Mouse (Mus musculus): ENCODE measurements around the gene Rogdi.

Gene Rogdi

DNA sequence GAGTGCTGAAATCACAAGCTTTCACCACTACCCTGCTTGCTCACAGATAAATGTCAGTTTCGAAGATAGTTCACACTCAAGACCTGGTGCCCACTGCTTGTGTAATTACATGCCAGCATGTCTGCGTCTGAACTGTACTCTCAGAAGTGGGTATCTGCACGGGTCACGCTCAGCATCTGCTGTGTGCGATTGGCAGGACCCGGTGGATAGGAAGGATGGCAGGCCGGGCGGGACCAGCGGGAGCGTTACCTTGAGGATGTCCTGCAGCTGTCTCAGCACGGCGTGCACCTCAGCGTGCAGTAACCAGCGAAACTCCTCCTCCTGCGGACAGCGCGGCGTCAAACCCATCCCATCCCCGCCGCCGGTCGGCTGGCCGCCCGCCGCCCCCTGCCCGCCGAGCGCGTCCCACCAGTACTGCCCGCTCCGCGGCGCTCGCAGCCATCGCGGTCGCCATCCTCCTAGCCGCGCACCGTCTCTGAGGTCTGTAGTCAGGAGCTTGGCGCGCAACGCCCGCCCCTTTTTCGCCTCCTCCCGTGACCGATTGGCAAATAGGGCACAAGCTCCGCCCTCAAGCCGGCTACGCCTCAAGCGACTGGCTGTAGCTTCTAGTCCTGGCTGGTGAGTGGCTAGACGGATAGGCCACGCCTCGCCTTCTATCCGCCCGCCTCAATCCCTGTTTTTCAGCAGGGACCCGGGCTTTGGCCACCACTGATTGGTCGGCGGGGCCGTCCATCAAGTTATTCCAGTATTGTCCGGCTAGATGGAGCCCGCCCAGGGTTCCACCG, at the start of gene Rogdi:
TSS of gene Rogdi (minus strand) at position 500 of the 785 bp plus-strand sequence.
- DNase-seq (ENCODE audit: inconsistent age in 2 of 2, low spot score in 1 of 2): peak; percentile 99

DNA sequence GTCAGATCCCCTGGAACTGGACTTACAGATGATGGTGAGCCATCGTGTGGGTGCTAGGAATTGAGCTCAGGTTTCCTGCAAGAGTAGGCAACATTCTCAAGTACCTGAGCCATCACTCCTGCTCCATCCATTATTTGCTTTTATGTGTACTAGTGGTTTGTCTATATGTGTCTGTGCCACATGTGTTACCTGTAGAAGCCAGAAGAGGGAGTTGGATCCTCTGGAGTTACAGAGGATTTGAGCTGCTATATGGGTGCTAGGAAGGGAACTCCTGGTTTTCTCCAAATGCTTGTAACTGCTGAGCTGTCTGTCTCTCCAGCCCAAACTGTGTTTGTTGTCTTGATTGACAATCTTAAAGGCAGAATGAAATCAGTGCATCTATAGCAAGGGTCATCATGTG, 44.8 kb upstream of the Rogdi start:
- peak in 1 of 2 experiments; percentile 52 for DNase-seq (ENCODE audit: inconsistent age in 2 of 2, low spot score in 1 of 2)

DNA sequence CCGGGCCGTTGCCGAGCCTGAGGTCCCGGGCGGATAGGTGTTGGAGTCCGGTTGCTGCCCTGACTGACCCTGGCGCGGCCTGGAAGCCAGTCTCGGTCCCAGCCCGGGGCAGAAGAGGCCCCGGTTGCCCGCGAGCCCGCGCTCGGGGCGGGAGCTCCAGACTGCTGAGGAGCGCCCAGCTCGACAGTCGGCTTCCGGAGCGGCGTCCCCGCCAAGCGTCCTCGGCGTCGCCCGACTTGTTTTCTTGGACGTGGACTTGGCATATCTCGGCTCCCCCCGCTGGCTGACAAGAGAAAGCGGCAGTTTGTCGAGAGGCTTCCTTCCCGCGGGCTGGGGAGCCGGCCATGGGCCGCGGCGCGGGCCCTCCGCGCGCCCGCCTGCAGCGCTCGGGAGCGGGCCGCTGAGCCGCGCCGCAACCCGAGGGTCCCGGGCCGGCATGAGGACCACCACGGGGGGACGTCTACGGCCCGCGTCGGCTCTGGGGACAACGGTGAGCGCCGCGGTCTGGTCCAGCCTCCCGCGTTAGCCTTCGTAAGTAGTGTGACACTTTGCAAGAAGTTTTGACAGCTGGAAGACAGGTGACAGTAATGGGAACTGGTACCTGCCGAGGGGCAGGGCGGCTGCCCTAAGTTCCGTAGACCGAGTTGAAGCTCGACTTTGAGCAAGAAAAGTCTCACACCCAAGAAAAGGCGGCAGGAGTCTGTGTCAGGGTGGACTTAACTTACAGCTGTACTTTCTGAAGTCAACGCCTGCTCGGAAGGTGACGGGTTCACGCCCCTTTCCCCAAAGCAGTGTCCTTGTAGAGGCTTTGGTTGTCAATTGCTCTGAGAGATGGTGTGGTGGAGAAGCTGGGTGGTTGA, 37.1 kb upstream of the Rogdi start:
- DNase-seq (ENCODE audit: inconsistent age in 2 of 2, low spot score in 1 of 2): peak in 1 of 2 experiments; percentile 85

DNA sequence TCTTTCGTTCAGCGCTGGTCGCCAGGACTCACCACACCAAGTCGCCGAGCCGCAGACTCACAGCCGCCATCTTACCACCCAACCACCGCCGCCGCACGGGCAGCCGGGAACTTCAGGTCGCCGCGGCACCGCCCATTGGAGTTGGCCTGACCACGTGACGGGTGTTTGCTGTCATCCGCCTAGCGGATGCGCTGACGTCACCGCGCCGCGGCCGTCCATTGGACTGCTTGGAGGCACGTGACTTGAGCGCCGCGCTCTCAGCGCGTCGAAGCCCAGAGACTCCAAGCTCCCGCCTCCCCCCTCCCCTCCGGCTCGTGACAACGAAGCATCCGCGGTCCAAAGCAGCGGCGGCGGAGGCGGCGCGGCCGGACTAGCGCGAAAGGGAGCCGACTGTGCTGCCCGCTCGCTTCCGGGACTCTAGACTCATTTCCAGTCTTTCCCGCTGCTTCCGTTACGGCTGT, 36.5 kb upstream of the Rogdi start, which contains the start of the genes Glyr1 and Ubn1:
TSS of gene Glyr1 (minus strand) at position 90 of the 461 bp plus-strand sequence.
TSS of gene Ubn1 (plus strand) at position 284 of the 461 bp plus-strand sequence.
- DNase-seq (ENCODE audit: inconsistent age in 2 of 2, low spot score in 1 of 2): peak; percentile 99 to 100

DNA sequence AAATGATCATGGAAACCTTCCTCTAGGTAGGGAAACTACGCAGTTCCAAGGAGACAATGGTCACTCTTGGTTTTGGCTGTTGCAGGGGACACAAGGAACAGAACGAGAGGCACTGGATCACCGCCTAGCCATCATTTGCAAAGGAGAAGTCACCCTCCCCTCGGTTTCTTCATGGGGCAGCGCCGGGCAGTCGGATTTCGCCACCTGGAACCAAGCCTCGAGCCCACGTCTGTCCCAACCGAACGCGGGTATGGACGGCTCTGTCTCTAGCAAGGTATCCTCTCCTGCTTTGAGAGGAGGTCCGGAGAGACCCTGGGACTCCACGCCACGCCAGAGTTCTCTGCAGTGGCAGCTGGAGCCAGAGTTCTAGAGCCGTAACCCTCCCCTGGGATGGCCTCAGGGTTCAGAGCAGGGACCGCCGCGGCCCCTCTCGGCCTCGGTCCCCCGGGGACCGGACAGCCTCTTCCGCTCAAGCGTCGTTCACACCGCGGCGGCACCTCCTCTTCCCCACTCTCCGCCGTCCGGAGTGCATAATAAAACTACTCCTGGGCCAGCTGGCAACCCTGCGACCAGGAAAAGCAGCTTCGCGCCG, 35.9 kb upstream of the Rogdi start:
- no peak for DNase-seq (ENCODE audit: inconsistent age in 2 of 2, low spot score in 1 of 2)

DNA sequence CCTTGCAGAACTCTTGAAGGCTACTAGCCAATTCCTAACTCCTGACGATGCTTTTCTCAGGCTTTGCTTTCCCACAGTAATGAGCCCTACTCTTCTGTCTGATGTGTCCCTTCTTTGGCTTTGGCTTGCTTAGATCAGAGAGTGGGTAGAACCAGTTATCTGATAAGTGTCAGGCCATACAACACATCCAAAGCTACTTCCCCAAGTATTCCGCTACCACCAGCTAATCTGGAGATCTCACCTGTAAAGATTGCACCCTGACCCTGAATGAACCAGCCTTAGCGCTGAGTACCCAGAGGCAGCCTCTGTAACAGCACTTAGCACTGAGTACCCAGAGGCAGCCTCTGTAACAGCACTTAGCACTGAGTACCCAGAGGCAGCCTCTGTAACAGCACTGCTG, 32.0 kb upstream of the Rogdi start:
- no peak for DNase-seq (ENCODE audit: inconsistent age in 2 of 2, low spot score in 1 of 2)

DNA sequence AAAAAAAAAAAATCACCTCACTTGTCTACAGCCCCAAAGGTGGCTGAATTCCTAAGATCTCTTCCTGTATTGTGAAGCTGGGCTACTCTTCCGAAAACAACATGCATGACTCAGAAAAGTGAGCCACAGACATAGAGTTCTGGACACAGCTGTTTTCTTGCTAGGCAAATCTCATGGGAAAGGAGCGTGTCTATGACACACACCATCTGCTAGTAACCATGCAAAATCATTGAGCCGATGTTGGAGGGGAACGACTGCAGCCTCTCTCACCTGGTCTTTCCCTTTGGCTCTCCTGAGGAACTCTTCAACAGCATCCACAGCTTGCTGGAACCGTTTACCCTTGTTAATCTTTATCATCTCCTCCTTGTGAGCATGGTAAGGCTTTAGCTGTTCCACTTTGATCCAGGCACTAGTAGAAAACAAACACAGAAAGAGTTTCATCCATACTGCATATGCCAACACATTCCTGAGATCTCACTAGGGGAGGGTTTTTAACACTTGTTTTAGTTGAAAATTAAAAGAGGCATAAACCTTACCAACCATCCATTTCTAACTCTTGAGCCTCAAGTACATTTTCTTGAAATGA, 23.4 kb upstream of the Rogdi start:
- no peak for DNase-seq (ENCODE audit: inconsistent age in 2 of 2, low spot score in 1 of 2)

DNA sequence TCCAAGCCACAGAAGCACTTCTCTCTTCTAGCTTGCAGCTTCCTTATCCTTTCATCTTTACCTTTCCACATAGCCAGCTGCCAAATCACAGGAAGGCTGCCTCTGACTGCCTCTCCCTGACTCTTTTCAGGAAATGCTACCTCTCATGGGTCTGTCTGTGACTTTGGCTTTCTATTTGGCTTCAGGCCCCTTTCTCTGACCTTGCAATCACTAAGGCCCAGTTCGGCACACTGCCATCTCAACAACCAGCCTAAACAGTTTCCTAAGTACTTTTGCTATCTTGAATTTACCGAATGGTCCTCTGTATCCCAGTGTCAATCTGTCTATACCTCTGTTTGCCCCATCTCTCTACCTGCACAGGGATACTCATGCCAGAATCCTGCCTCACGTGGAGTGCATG, 22.2 kb upstream of the Rogdi start:
- peak; percentile 45 to 63 for DNase-seq (ENCODE audit: inconsistent age in 2 of 2, low spot score in 1 of 2)

DNA sequence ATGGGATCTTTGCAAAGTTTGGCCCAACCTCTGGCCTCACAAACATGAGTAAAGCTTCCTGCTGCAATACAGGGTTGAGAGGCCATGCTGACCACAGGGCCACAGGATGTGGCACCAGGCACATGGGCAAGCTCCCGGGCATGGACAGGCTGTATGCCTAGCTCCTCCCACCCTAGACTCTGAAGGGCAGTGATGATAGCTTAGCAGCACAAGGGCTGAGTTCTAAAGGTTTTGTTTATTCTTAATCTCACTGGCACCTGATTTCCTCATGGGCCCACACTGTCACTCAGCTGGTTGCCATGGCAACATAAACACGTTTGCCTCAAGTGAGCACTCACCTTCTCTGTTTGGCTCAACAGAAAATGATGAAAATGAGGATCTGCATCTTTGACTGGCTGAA, 16.5 kb upstream of the Rogdi start:
- no peak for DNase-seq (ENCODE audit: inconsistent age in 2 of 2, low spot score in 1 of 2)

DNA sequence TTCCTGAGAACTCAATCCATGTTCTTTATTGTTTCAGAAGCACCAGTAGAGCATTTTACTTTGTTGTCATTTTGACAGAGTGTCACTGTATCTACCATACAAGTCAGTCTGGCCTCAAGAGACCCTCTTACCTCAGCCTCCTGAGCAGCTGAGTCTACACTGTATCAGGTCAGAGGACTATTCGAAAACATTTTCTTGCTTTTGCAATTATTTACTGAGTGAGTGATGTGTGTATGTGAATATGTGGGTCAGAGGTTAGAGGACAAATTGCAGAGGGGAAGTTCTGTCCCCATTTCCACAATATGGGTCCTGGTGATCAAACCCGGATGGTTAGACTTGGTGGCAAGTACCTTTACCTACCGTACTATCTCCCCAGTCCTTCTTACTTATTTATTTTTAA, 10.7 kb upstream of the Rogdi start:
- DNase-seq (ENCODE audit: inconsistent age in 2 of 2, low spot score in 1 of 2): no peak

DNA sequence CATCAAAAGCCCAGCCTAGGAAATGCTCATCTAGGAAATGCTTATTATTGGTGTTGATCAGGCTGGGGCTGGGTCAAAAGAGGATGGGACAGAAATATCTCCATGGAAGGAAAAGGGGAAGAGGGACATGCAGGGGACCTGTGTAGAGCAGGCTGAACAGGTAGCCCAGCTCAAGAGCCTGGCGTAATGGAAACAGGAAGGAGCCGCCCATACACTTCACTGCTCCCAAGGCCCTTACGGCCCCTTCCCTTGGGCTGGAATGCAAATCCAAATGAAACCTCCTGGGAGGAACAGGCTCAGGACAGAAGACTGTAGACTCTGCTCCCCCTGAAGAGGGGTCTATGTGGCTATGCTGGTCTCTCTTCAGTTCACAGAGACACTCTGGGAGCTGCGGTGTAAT, 1.2 kb upstream of the Rogdi start:
- DNase-seq (ENCODE audit: inconsistent age in 2 of 2, low spot score in 1 of 2): no peak

DNA sequence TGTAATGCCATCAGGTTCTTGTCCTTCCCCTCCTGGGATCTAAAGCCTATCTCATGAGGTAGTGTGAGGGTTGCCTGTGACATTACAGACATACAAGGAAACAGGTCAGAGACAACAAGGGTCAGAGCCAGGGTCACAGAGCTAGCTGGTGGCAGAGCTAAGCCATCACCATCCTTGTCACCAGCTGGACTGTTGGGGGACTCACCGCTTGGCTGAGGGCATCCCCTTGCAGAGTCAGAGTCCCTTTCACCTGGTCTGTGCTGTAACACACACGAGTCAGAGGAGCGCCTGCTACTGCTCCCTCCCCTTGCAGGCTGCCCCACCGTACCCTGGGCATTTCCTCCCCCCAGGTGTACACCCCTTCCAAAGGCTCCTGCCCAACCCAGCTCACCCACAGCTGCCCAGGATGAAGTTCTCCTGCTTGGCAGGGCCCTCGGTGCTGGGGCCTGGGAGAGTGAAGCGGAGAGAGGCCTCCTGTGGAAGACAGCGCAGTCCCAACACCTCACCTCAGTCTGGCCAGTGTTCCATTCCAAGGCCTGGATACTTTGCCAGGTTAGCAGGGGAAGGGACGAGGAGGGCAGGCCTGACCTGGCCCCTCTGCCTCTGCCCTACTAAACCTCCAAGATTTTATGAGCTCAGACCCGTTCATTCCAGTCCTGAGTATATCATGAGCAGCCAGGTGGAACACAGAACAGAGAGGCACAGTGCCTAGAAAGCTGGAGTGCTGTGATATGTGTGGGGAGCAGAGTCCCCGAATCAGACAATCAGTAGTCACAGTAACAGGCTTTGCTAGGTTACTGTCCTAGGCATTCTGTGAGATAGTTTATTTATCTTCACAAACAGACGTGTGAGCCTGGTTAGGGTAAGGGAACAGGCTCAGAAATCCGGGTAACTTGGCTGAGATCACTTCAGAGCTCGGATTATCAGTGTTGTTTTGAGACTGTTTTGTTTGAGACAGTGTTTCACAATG, 1.0 kb downstream of the Rogdi start:
- DNase-seq (ENCODE audit: inconsistent age in 2 of 2, low spot score in 1 of 2): peak in 1 of 2 experiments; percentile 38

DNA sequence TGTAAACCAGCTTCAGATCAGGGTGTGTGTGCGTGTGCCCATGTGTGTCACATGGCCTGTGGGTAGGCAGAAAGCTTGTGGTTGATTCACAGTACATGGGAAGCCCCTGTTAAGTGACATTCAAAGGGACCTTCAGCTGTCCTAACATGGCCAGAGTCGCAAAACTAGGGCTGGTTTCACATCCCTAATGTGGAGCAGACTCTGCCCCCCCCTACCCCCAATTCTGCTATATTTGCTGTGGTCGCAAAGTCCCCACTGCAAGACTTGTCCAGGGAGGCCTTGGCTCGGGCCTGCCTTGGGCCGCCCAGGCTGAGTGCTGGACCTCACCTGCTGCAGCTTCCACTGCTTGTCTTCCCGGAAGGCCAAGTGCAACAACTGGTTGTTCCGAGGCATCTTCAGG, 2.1 kb downstream of the Rogdi start:
- no peak for DNase-seq (ENCODE audit: inconsistent age in 2 of 2, low spot score in 1 of 2)

DNA sequence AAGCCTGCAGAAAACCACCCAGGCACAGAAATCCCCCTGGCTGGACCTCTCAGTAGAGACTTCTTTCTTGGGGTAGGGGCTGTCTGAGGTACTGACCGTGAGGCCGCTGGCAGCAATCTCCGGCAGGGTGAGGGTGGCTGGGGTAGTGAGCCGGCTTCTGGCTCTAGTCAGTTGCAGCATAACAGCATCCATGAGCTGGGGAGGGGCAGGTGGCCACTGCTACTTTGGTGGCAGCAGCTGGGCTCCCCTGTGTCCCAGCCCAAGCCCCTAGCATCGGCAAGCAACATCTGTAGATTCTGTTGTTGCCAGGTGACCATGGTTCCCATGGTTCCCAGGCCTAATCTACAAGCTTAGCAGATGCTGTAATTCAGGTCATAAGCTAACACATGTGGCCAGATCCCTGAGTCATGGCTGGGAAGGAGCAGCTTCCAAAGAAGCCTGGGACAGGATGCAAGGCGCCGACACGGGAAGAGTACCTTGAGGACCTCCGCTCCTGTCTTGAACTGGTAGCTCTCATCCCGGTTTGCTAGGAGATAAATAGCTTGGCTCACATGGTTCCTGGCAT, 2.9 kb downstream of the Rogdi start:
- DNase-seq (ENCODE audit: inconsistent age in 2 of 2, low spot score in 1 of 2): no peak

DNA sequence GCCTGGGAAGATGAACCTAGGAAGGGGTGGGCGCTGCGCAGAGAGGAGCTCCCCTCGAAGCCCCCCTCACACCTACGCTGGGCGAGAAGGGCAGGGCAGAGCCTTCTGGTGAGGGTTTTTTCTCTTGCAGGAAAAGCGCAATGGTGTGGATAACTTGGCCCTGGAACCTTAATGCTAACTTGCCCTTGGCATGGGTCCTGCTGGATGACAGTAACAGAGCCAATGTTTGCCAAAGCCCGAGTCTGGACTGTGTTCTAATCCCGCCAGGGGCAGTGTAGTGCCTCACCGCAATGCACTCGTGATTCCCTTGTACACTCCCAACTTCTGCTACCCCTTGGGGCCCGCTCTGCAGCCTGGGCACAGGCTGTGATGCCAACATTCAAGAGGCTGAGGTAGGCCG, 5.3 kb downstream of the Rogdi start:
- DNase-seq (ENCODE audit: inconsistent age in 2 of 2, low spot score in 1 of 2): no peak

DNA sequence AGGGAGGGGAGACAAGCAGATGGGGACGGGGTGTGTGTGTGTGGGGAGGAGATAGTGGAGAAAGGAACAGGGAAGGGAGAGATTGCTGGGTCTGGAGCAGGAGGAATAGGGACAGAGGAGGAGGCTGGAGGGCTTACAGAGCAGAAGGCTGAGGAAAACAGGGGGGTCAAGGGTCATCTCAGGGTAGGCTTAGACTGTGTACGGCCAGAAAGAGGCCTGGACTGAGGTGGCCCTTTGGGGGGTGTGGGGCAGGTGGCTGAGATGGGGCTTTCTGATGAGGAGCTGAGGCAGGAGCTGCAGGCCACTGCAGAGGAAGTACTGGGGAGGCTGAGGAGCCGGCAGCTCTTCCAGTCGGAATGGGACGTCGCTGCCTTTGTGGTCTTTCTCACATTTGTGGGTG, 5.9 kb downstream of the Rogdi start:
- no peak for DNase-seq (ENCODE audit: inconsistent age in 2 of 2, low spot score in 1 of 2)

DNA sequence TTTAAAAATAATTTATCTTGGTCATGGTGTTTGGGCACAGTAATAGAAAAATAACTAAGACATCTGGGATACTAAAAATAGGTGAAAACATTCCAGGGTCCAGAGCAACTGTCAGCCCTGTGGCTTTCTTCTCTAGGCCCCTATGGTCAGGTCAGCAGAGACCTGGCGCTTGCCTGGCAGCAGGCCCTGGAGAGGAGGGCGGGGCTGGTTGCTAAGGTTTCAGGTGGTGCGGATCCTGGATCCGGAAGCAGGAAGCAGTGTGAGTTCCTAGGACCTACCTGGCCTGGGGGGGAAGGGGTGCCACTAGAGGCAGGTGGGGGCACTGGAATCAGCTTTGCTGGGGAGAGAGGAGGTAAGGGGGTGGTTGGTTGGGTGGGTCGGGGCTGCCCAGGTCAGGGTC, 6.3 kb downstream of the Rogdi start, which contains the start of gene Smim22:
TSS of gene Smim22 (plus strand) at position 222 of the 400 bp plus-strand sequence.
- no peak for DNase-seq (ENCODE audit: inconsistent age in 2 of 2, low spot score in 1 of 2)

DNA sequence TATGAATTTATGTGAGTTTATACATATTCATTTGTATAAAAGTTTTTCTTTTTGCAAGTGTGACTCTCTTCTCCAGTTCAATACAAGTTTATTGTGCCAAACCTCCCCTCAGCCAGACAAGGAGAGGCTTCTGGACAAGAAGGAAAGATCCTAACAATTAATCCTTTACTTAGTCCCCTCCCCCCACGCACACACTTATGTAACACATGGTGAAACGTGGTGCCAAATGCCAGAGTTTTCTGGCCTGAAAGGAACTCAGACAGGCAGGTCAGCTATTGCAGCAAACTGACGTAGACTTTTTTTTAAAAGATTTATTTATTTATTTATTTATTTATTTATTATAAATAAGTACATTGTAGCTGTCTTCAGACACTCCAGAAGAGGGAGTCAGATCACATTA, 12.7 kb downstream of the Rogdi start:
- DNase-seq (ENCODE audit: inconsistent age in 2 of 2, low spot score in 1 of 2): no peak

DNA sequence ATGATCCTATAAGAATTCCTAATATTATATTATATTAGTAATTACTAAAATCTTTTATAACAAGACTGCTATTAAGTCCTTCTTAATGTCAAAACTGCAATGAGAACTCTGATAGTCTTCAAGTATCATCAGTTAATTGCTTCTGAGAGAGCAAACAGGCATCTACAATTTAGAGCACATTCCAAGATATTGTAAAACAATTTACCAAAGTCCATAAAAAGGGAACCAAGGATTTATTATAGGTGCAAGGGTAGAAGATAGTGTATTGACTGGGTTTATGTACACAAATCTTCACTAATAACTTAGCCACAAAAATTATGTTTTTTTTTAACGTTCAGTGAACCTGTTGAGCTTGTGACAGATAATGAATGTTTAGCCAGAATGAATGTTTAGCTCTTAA, 14.4 kb downstream of the Rogdi start:
- DNase-seq (ENCODE audit: inconsistent age in 2 of 2, low spot score in 1 of 2): no peak

DNA sequence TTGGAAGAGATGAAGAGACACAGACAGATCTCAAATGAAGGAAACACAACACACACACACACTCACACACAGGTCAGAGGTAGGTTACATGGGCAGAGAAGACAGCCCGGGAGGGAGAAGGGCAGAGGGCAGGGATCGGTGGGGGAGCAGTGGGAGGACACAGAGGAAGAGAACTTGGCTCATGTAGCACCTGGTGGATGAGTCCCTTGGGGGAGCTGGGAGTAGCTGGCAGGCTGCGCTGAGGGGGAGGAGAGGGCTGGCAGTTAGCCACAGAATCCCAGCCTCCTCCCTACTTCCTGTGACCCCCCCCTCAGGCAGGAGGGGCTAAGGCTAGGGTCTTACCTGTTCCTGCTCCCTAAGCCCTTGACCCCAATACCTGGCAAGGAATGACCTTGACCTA, 15.8 kb downstream of the Rogdi start, which contains the start of gene Sept12:
TSS of gene Sept12 (minus strand) at position 300 of the 400 bp plus-strand sequence.
- peak in 1 of 2 experiments; percentile 50 for DNase-seq (ENCODE audit: inconsistent age in 2 of 2, low spot score in 1 of 2)
